Mouse (Mus musculus) hindbrain, embryonic 11.5 days (tissue): Measurements from ENCODE around the gene Insl5. TPM values are rescaled to one million over a fixed set of nuclear protein-coding genes. Genes with fewer than 3 reads are reported as not detected.

Experiments used
- ATAC-seq: fragments of 200-750 bp; cut with Nextera tagmentation; 2 replicates; pipeline ENCODE4 v1.8.0; 2017; ENCODE audit warnings: mild to moderate bottlenecking, moderate TSS enrichment, moderate library complexity; ENCODE audit not compliant: low FRiP score
- DNase-seq: peaks from one replicate; pipeline ENCODE4 v3.0.0-alpha.2; 2015; ENCODE audit warnings: low spot score
- H3K27ac ChIP-seq: fragments of 300-500 bp; sonication (generic); 2 replicates; pipeline ENCODE4 v1.5.1; 2014; ENCODE audit warnings: mild to moderate bottlenecking, low read depth, low read length
- H3K27me3 ChIP-seq: fragments of 300-500 bp; sonication (generic); 2 replicates; pipeline ENCODE4 v1.6.1; 2014; ENCODE audit warnings: mild to moderate bottlenecking, low read length, moderate library complexity, mixed read lengths; ENCODE audit not compliant: control insufficient read depth, insufficient read depth
- H3K36me3 ChIP-seq: fragments of 300-500 bp; sonication (generic); 2 replicates; pipeline ENCODE4 v1.6.1; 2014; ENCODE audit warnings: mild to moderate bottlenecking, low read length, moderate library complexity, mixed read lengths; ENCODE audit not compliant: control insufficient read depth, insufficient read depth
- H3K4me1 ChIP-seq: fragments of 300-500 bp; sonication (generic); replicated peaks from 2 replicates; pipeline ENCODE4 v1.6.1; 2014; ENCODE audit warnings: low read length, mixed read lengths; ENCODE audit not compliant: control insufficient read depth, insufficient read depth
- H3K4me2 ChIP-seq: fragments of 300-500 bp; sonication (generic); replicated peaks from 2 replicates; pipeline ENCODE4 v1.6.1; 2014; ENCODE audit warnings: mild to moderate bottlenecking, low read depth, low read length
- H3K4me3 ChIP-seq: fragments of 300-500 bp; sonication (generic); 2 replicates; pipeline ENCODE4 v1.5.1; 2014; ENCODE audit warnings: low read depth, low read length
- H3K9ac ChIP-seq: fragments of 300-500 bp; sonication (generic); 2 replicates; pipeline ENCODE4 v1.6.1; 2014; ENCODE audit warnings: low read depth, low read length
- H3K9me3 ChIP-seq: fragments of 300-500 bp; sonication (generic); 2 replicates; pipeline ENCODE4 v1.6.1; 2016; ENCODE audit warnings: low read length; ENCODE audit not compliant: control insufficient read depth
- WGBS: fragments of 180-500 bp; shearing (Covaris S2); extraction: QIAGEN DNeasy Blood & Tissue Kit; methylation state at CpG from one replicate; pipeline ENCODE4 v1.1.7; 2014; 5-methylcytosine and 5-hydroxymethylcytosine counted together
- polyA plus RNA-seq: library from polyadenylated mRNA; unstranded; fragments of >200 nt; fragmentation: Nextera tagmentation; extraction: Ambion mirVana; gene quantifications from 2 replicates; pipeline ENCODE4 v1.2.1, GENCODE M21; 2014

The Insl5 gene
- polyA plus RNA-seq, 1 experiment from 2014 or later = 0.69 TPM

DNA sequence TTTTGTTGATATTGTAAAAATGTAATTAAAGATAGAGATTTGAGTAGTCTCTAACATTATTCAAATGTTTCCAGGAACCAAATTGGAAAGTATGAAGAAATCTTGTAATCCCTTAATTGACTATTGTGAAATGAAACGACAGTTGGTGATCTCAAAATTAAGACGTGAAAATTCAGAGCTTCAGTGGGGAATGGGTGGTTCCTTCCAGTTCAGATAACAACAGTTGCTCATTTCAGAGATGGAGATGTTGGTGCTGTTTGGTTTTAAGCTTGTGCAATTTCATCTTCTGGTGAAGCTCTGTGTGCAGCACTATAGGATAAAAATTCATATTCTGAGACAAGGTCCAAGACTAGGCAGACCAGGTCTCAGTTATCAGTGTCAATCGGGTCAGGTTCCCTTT, 54.6 kb downstream of the Insl5 start:
- no peak for DNase-seq
- 83% methylated on average over 3 of the region's 3 CpGs for WGBS

DNA sequence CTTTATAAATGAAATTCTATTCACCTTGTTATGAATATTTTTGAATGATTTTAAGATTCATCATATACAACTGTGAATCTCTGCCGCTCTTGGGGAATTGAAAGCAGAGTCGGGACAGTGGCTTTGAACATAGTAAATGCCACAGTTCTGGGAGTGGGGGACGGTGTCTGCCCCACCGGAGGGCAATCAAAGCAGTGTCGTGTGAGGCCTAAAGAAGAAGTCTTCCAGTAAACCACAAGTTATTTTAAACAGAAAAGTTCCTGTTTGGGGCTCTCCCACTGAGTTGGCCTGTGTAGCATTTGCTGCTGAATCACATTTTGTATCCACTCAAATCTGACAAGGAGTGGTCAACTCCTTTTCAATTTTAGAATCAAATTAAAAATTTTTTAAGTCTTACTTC, 55.5 kb downstream of the Insl5 start:
- ATAC-seq = no peak
- Histone ChIP-seq H3K27me3 (no peaks in the 10 kb centered on the region), H3K4me2 (no peak overlapping the region), H3K9ac (no peak overlapping the region), H3K9me3 (no peaks in the 10 kb centered on the region), H3K27ac (no peak overlapping the region), H3K4me3 (no peak overlapping the region), H3K4me1 (no peaks in the 10 kb centered on the region), H3K36me3 (no peaks in the 10 kb centered on the region)
- WGBS = 81% methylated on average over 5 of the region's 5 CpGs
- DNase-seq = no peak

More for the DNA sequence above, 54.6 kb downstream of the Insl5 start:
- Histone ChIP-seq H3K9me3 (no peaks in the 10 kb centered on the region), H3K9ac (no peak overlapping the region), H3K4me1 (peaks cover 4% of the 10 kb centered on the region; the same call in 1 of the 2 replicates), H3K27ac (no peak overlapping the region), H3K4me2 (no peak overlapping the region), H3K4me3 (no peak overlapping the region), H3K27me3 (no peaks in the 10 kb centered on the region), H3K36me3 (no peaks in the 10 kb centered on the region)
- no peak for ATAC-seq

DNA sequence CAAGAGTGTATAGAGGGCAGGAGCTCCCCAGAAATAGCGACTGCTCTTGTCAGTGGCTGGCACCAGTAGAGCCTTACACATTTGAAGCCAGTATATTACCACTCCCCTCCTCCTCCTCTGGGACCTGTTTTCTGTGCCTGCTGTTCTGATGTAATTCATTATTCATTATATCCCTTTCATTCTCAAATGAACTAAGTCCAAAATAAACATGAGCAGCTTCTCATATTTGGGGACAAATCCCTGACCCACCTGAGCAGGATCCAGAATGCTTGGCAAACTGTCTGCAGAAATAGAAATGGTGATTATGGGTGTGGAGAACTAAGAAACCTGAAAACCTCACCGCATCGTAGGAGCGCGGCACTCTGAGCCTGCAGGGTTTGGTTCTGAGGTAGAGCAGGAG, 57.0 kb downstream of the Insl5 start:
- 91% methylated on average over 5 of the region's 5 CpGs for WGBS
- no peak overlapping the region for H3K4me2 ChIP-seq

More for the DNA sequence above, 57.0 kb downstream of the Insl5 start:
- no peak overlapping the region for H3K4me3 ChIP-seq
- no peak for ATAC-seq
- H3K4me1 ChIP-seq = no peaks in the 10 kb centered on the region
- no peak overlapping the region for H3K9ac ChIP-seq
- H3K27me3 ChIP-seq = no peaks in the 10 kb centered on the region
- no peak for DNase-seq
- H3K9me3 ChIP-seq = no peaks in the 10 kb centered on the region
- no peaks in the 10 kb centered on the region for H3K36me3 ChIP-seq
- H3K27ac ChIP-seq = no peak overlapping the region

Other genes starting within 250 kb of the Insl5 start
- gene Tctex1d1, start 48.2 kb downstream of the Insl5 start, polyA plus RNA-seq = 2.6 and 3.8 TPM in 2 replicates
- 33.6 and 48.8 TPM in 2 replicates for gene Mier1, start 87.5 kb upstream of the Insl5 start, polyA plus RNA-seq
- gene Wdr78, start 87.7 kb upstream of the Insl5 start, polyA plus RNA-seq = 6.7 and 7.6 TPM in 2 replicates
- gene Slc35d1, start 188.3 kb upstream of the Insl5 start, polyA plus RNA-seq = 10.9 and 11.5 TPM in 2 replicates